In the genomic region with DNA sequence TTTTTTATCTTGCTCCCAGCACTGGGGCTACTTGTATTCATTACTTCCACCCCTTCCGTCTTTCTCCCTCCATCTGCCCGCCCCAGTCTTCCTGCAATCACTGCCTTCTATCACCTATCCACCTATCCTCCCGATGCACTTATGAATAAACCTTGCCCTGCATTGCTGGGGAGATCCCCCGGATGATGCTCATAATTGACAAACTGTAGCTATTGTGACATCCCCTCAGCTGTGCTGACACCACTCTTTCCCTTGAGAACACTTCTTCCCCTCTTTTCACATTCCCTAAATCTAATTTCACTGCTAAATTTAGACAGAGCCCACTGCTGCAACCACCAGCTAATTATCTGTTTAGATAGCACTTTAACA, we compare ENCODE assay signal across 8 mouse cellular contexts. TPM values are rescaled to one million over a fixed set of nuclear protein-coding genes. Genes with fewer than 3 reads are reported as not detected.
A peak's percentile ranks its signal among the peaks of the same experiment; 100 is the strongest.
DNase-seq lines count a peak whose midpoint lies in the region; ATAC-seq and TF ChIP-seq lines count a peak whose summit lies in the region.

A gene (minus strand): TSS at position 105 of the 369 bp plus-strand sequence.

- no peaks in the 10 kb centered on the region for H3K27me3 ChIP-seq in kidney, embryonic 16.5 days (ENCODE audit: insufficient read depth, low read length)
- H3K27me3 ChIP-seq in forebrain, postnatal 0 days (ENCODE audit: insufficient read depth, low read length): no peaks in the 10 kb centered on the region
- H3K27me3 ChIP-seq in myocyte (ENCODE audit: control insufficient read depth, insufficient read depth, insufficient read length): no peaks in the 10 kb centered on the region

- 4% methylated on average over 4 of the region's 4 CpGs for WGBS in kidney, embryonic 16.5 days
- 3% methylated on average over 4 of the region's 4 CpGs for WGBS in forebrain, postnatal 0 days

- DNase-seq in kidney, postnatal 4 days: no peak
- DNase-seq in adrenal gland, postnatal 14 days: no peak
- peak; percentile 52 for DNase-seq in forebrain, postnatal 0 days
- DNase-seq in layer of hippocampus, postnatal 25 days (ENCODE audit: extremely low spot score in 1 of 2, low spot score in 1 of 2): peak in 1 of 2 experiments; percentile 14
- DNase-seq in right cerebral cortex, postnatal 10 days (ENCODE audit: low spot score in 2 of 2): no peak
- no peak for DNase-seq in frontal cortex, postnatal 10 days (ENCODE audit: low spot score in 2 of 2)

- peaks cover 24% of the 10 kb centered on the region for H3K4me1 ChIP-seq in kidney, embryonic 16.5 days (ENCODE audit: insufficient read depth, low read length)
- H3K4me1 ChIP-seq in forebrain, postnatal 0 days (ENCODE audit: insufficient read depth): no peaks in the 10 kb centered on the region

- no peak within 1 kb of the TSS for H3ac ChIP-seq in myocyte (ENCODE audit: control insufficient read depth, insufficient read length)

- peak within 1 kb of the TSS; percentile 98 for H3K27ac ChIP-seq in kidney, embryonic 16.5 days (ENCODE audit: low read length)
- peak within 1 kb of the TSS; percentile 90 for H3K27ac ChIP-seq in forebrain, postnatal 0 days (ENCODE audit: low read depth, low read length)

- H3K36me3 ChIP-seq in kidney, embryonic 16.5 days (ENCODE audit: insufficient read depth, low read length): no peaks in the 10 kb centered on the region
- no peaks in the 10 kb centered on the region for H3K36me3 ChIP-seq in forebrain, postnatal 0 days (ENCODE audit: insufficient read depth)
- no peaks in the 10 kb centered on the region for H3K36me3 ChIP-seq in myocyte (ENCODE audit: control insufficient read depth, insufficient read depth)

- no peak for ATAC-seq in kidney, embryonic 16.5 days (ENCODE audit: low FRiP score, low TSS enrichment)
- ATAC-seq in forebrain, postnatal 0 days: no peak

- H3K79me2 ChIP-seq in myocyte (ENCODE audit: control insufficient read depth, insufficient read depth): peaks cover 27% of the 10 kb centered on the region

- no peak for TF ChIP-seq POLR2A in myocyte (IDR thresholded peaks at IDR 0.05; ENCODE audit: insufficient read length, low read depth)

- H3K4me2 ChIP-seq in kidney, embryonic 16.5 days (replicated peaks; ENCODE audit: low read depth, low read length): peak within 1 kb of the TSS; percentile 75
- H3K4me2 ChIP-seq in forebrain, postnatal 0 days (ENCODE audit: low read depth): peak within 1 kb of the TSS; percentile 73
- H3K4me2 ChIP-seq in myocyte (ENCODE audit: low read depth): peak within 1 kb of the TSS; percentile 99

- TF ChIP-seq CTCF in forebrain, postnatal 0 days (IDR thresholded peaks at IDR 0.05; ENCODE audit: low read depth): no peak

- H3K9me3 ChIP-seq in kidney, embryonic 16.5 days (ENCODE audit: low read length): no peaks in the 10 kb centered on the region
- H3K9me3 ChIP-seq in forebrain, postnatal 0 days (ENCODE audit: low read length): no peaks in the 10 kb centered on the region

- peak within 1 kb of the TSS; percentile 83 for H3K4me3 ChIP-seq in kidney, embryonic 16.5 days (ENCODE audit: low read length)
- H3K4me3 ChIP-seq in forebrain, postnatal 0 days (ENCODE audit: low read depth, low read length): peak within 1 kb of the TSS; percentile 87
- peak within 1 kb of the TSS; percentile 43 for H3K4me3 ChIP-seq in myocyte

- H3K9ac ChIP-seq in kidney, embryonic 16.5 days (replicated peaks; ENCODE audit: low read length): peak within 1 kb of the TSS; percentile 88
- peak within 1 kb of the TSS; percentile 84 for H3K9ac ChIP-seq in forebrain, postnatal 0 days

TF ChIP-seq in myocyte, 11 proteins besides CTCF, POLR2A, EP300 and RAD21:
- TF ChIP-seq TCF12 (IDR thresholded peaks at IDR 0.05; ENCODE audit: insufficient read depth, poor library complexity, severe bottlenecking): no peak
- no peak for TF ChIP-seq MAX (IDR thresholded peaks at IDR 0.05; ENCODE audit: low read depth)
- no peak for TF ChIP-seq E2F4 (IDR thresholded peaks at IDR 0.05; ENCODE audit: insufficient read depth)
- TF ChIP-seq MYOG (IDR thresholded peaks at IDR 0.05; ENCODE audit: control insufficient read depth in 1 of 3, insufficient read depth in 1 of 3, insufficient read length in 2 of 3, low read depth in 2 of 3): no peak
- no peak for TF ChIP-seq USF1 (IDR thresholded peaks at IDR 0.05; ENCODE audit: low read depth)
- TF ChIP-seq SRF (IDR thresholded peaks at IDR 0.05; ENCODE audit: control insufficient read depth, insufficient read length, low read depth): no peak
- TF ChIP-seq CEBPB (IDR thresholded peaks at IDR 0.05; ENCODE audit: insufficient read depth, poor library complexity, severe bottlenecking): no peak
- TF ChIP-seq POLR2AphosphoS2 (IDR thresholded peaks at IDR 0.05; ENCODE audit: insufficient read length, low read depth): no peak
- TF ChIP-seq REST (IDR thresholded peaks at IDR 0.05; ENCODE audit: insufficient read depth, insufficient read length): no peak
- TF ChIP-seq TCF3 (IDR thresholded peaks at IDR 0.05; ENCODE audit: insufficient read length, low read depth): no peak
- no peak for TF ChIP-seq MYOD1 (IDR thresholded peaks at IDR 0.05; ENCODE audit: control insufficient read depth in 1 of 3, insufficient read length in 2 of 3, low read depth in 2 of 3)
TF ChIP-seq in myocyte: peak in this region for 0.

RNA-seq across cellular contexts. Expression of the gene that starts here (rescaled TPM):
- polyA plus RNA-seq in kidney, embryonic 16.5 days (2015; fragmentation: Nextera tagmentation; extraction: Ambion mirVana): 16.7 and 16.9 TPM in 2 replicates
- 29.1 and 31.2 TPM in 2 replicates for total RNA-seq in adrenal gland, postnatal 14 days (2021)
- total RNA-seq in forebrain, postnatal 0 days (2014; rRNA removed): 64.1 and 75.4 TPM in 2 replicates
- polyA plus RNA-seq in forebrain, postnatal 0 days (2015; fragmentation: Nextera tagmentation; extraction: Ambion mirVana): 31.9 and 34.8 TPM in 2 replicates
- total RNA-seq in layer of hippocampus, postnatal 25 days (2021): 10 to 100 TPM; 50.0 to 56.8 TPM
- 8.1 TPM for polyA plus RNA-seq in myocyte (2012; fragmentation: generic; extraction: Trizol)
